Mouse (Mus musculus) cerebellum, adult 2 months (tissue): ENCODE data around the gene Rbm28.

Source experiments
- CTCF ChIP-seq: fragments of 200-500 bp; IDR thresholded peaks from 2 replicates; pipeline ENCODE4 v1.5.1; 2011; ENCODE audit warnings: low read depth, mild to moderate bottlenecking, control low read depth, low read length, moderate library complexity, borderline replicate concordance; ENCODE audit not compliant: insufficient read depth
- POLR2A ChIP-seq: fragments of 200-500 bp; IDR thresholded peaks from 2 replicates; pipeline ENCODE4 v1.6.1; 2011; ENCODE audit warnings: low read length, control low read depth, borderline replicate concordance; ENCODE audit not compliant: insufficient read depth

DNA sequence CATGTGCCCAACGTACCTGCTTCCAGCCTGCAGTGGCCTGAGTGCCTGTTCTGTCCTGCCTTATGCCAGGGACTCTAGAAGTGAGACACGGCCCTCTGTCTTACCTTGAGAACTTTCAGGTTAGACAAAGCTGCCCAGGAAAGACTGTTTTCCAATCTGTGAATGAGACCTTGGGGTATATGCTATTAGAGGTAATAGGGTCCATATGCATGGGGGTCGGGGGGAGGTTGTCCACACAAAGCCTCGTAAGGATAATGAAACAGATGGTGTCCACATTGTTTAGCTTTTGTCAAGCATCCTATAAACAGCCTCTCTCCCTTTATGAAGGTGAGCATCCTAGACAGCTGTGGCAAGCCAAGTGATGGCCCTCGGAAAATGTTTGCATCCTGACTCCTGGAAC, 30.3 kb upstream of the Rbm28 start:
- TF ChIP-seq CTCF (no peak), POLR2A (no peak)
